Mouse (Mus musculus) C2C12 (cell line): ENCODE measurements around the gene Arhgap42. TPM values are rescaled to one million over a fixed set of nuclear protein-coding genes. Genes with fewer than 3 reads are reported as not detected.

Source experiments
- H3K27me3 ChIP-seq: one replicate; pipeline ENCODE4 v1.6.1; 2011; ENCODE audit not compliant: control insufficient read depth, insufficient read depth, insufficient read length
- H3K36me3 ChIP-seq: one replicate; pipeline ENCODE4 v1.6.1; 2011; ENCODE audit not compliant: control insufficient read depth, insufficient read depth
- H3K4me3 ChIP-seq: one replicate; pipeline ENCODE4 v1.5.1; 2011; ENCODE audit warnings: mild to moderate bottlenecking, control low read depth; ENCODE audit not compliant: poor library complexity, insufficient read depth, severe bottlenecking
- H3K79me2 ChIP-seq: one replicate; pipeline ENCODE4 v1.6.1; 2011; ENCODE audit not compliant: control insufficient read depth, insufficient read depth
- H3K79me3 ChIP-seq: one replicate; pipeline ENCODE4 v1.6.1; 2011; ENCODE audit warnings: low read depth, control low read depth
- H3ac ChIP-seq: one replicate; pipeline ENCODE3; 2011; ENCODE audit warnings: low read depth; ENCODE audit not compliant: control insufficient read depth, insufficient read length
- CEBPB ChIP-seq: IDR thresholded peaks from one replicate; pipeline ENCODE4 v1.6.1; 2011; ENCODE audit warnings: low read depth, mild to moderate bottlenecking, control low read depth, moderate library complexity
- CTCF ChIP-seq: IDR thresholded peaks from one replicate; pipeline ENCODE4 v1.5.1; 2011; ENCODE audit not compliant: control insufficient read depth, insufficient read depth, insufficient read length
- FOSL1 ChIP-seq: IDR thresholded peaks from one replicate; pipeline ENCODE4 v1.8.0; 2011; ENCODE audit warnings: mild to moderate bottlenecking, low read length; ENCODE audit not compliant: poor library complexity, insufficient read depth, severe bottlenecking
- MAX ChIP-seq: IDR thresholded peaks from one replicate; pipeline ENCODE4 v1.6.1; 2011; ENCODE audit warnings: mild to moderate bottlenecking, control low read depth
- MYOD1 ChIP-seq: IDR thresholded peaks from one replicate; pipeline ENCODE4 v1.6.1; 2011; ENCODE audit warnings: low read depth; ENCODE audit not compliant: control insufficient read depth, insufficient read length
- MYOG ChIP-seq: IDR thresholded peaks from one replicate; pipeline ENCODE4 v1.6.1; 2011; ENCODE audit not compliant: control insufficient read depth, insufficient read length; ENCODE audit errors: extremely low read depth
- USF1 ChIP-seq: IDR thresholded peaks from one replicate; pipeline ENCODE4 v1.6.1; 2011; ENCODE audit warnings: low read depth, mild to moderate bottlenecking, control low read depth, moderate library complexity
- polyA plus RNA-seq: library from polyadenylated mRNA; unstranded; fragments of >200 nt; fragmentation: generic; extraction: Trizol; gene quantifications from one replicate; pipeline ENCODE4 v1.2.1, GENCODE M21; 2012; ENCODE audit warnings: missing spikeins

The Arhgap42 gene
- polyA plus RNA-seq, 1 experiment, result 8.4 TPM

GRCm38 (mm10) chr9:9214849-9215248 is 24.1 kb downstream of the Arhgap42 start:
- peaks cover 26% of the 10 kb centered on the region for H3K79me3 ChIP-seq
- TF ChIP-seq CEBPB (no peak), CTCF (no peak), MAX (no peak), USF1 (no peak), MYOG (no peak), MYOD1 (no peak), FOSL1 (no peak)
- H3K79me2 ChIP-seq, result peaks cover 80% of the 10 kb centered on the region
- H3ac ChIP-seq, result no peak overlapping the region
- no peaks in the 10 kb centered on the region for H3K27me3 ChIP-seq
- no peak overlapping the region for H3K4me3 ChIP-seq
- H3K36me3 ChIP-seq, result no peaks in the 10 kb centered on the region

GRCm38 (mm10) chr9:9214296-9214695 is 24.6 kb downstream of the Arhgap42 start:
- TF ChIP-seq MYOG (no peak), MYOD1 (no peak), CTCF (no peak), MAX (no peak), FOSL1 (no peak), USF1 (no peak), CEBPB (no peak)
- Histone ChIP-seq H3K27me3 (no peaks in the 10 kb centered on the region), H3K79me3 (peaks cover 23% of the 10 kb centered on the region), H3ac (no peak overlapping the region), H3K79me2 (peaks cover 80% of the 10 kb centered on the region), H3K4me3 (no peak overlapping the region), H3K36me3 (no peaks in the 10 kb centered on the region)

- Histone ChIP-seq H3ac (no peak overlapping the region), H3K27me3 (no peaks in the 10 kb centered on the region), H3K36me3 (no peaks in the 10 kb centered on the region), H3K4me3 (no peak overlapping the region), H3K79me2 (peaks cover 80% of the 10 kb centered on the region), H3K79me3 (peaks cover 19% of the 10 kb centered on the region)
- TF ChIP-seq MAX (no peak), FOSL1 (no peak), CTCF (no peak)
Measured at GRCm38 (mm10) chr9:9211411-9212087, 27.4 kb downstream of the Arhgap42 start.

- TF ChIP-seq FOSL1, result no peak
- TF ChIP-seq MYOG, result no peak
- no peak for TF ChIP-seq MYOD1
- TF ChIP-seq MAX, result no peak
- TF ChIP-seq CTCF, result no peak
- TF ChIP-seq CEBPB, result no peak
- TF ChIP-seq USF1, result no peak
- peaks cover 85% of the 10 kb centered on the region for H3K79me2 ChIP-seq
Measured at GRCm38 (mm10) chr9:9210464-9210863, 28.4 kb downstream of the Arhgap42 start.

GRCm38 (mm10) chr9:9208205-9208604 is 30.7 kb downstream of the Arhgap42 start:
- Histone ChIP-seq H3K36me3 (no peaks in the 10 kb centered on the region), H3K79me3 (peaks cover 26% of the 10 kb centered on the region), H3K79me2 (peaks cover 94% of the 10 kb centered on the region), H3K27me3 (no peaks in the 10 kb centered on the region), H3ac (no peak overlapping the region), H3K4me3 (no peak overlapping the region)
- TF ChIP-seq MYOG (no peak), CTCF (no peak), CEBPB (no peak), FOSL1 (no peak), USF1 (no peak), MAX (no peak)

More at GRCm38 (mm10) chr9:9210464-9210863, 28.4 kb downstream of the Arhgap42 start:
- Histone ChIP-seq H3ac (no peak overlapping the region), H3K79me3 (peaks cover 22% of the 10 kb centered on the region), H3K27me3 (no peaks in the 10 kb centered on the region), H3K36me3 (no peaks in the 10 kb centered on the region), H3K4me3 (no peak overlapping the region)

- H3K27me3 ChIP-seq, result no peaks in the 10 kb centered on the region
- no peak overlapping the region for H3K4me3 ChIP-seq
- H3ac ChIP-seq, result no peak overlapping the region
- H3K79me3 ChIP-seq, result peaks cover 28% of the 10 kb centered on the region
- peaks cover 95% of the 10 kb centered on the region for H3K79me2 ChIP-seq
- no peaks in the 10 kb centered on the region for H3K36me3 ChIP-seq
- TF ChIP-seq CTCF (no peak), USF1 (no peak), FOSL1 (no peak), MAX (no peak), CEBPB (no peak)
Measured at GRCm38 (mm10) chr9:9207251-9207650, 31.6 kb downstream of the Arhgap42 start.
